Mouse (Mus musculus) liver, embryonic 13.5 days (tissue): ENCODE results near the gene Gabrg3. TPM values are rescaled to one million over a fixed set of nuclear protein-coding genes. Genes with fewer than 3 reads are reported as not detected.

Experiments used
- ATAC-seq: fragments of 200-750 bp; cut with Nextera tagmentation; 2 replicates; pipeline ENCODE4 v1.8.0; 2017; ENCODE audit warnings: low read depth, mild to moderate bottlenecking, moderate number of reproducible peaks, moderate library complexity
- DNase-seq: peaks from one replicate; pipeline ENCODE4 v3.0.0; 2022
- H3K27ac ChIP-seq: fragments of 300-500 bp; sonication (generic); 2 replicates; pipeline ENCODE4 v1.5.1; 2015; ENCODE audit warnings: moderate library complexity, mild to moderate bottlenecking, inconsistent platforms
- H3K27me3 ChIP-seq: fragments of 300-500 bp; sonication (generic); 2 replicates; pipeline ENCODE4 v1.6.1; 2015; ENCODE audit warnings: mild to moderate bottlenecking, inconsistent platforms
- H3K36me3 ChIP-seq: fragments of 300-500 bp; sonication (generic); 2 replicates; pipeline ENCODE4 v1.6.1; 2015; ENCODE audit warnings: mild to moderate bottlenecking, inconsistent platforms
- H3K4me1 ChIP-seq: fragments of 300-500 bp; sonication (generic); replicated peaks from 2 replicates; pipeline ENCODE4 v1.6.1; 2015; ENCODE audit warnings: inconsistent platforms
- H3K4me2 ChIP-seq: fragments of 300-500 bp; sonication (generic); 2 replicates; pipeline ENCODE4 v1.6.1; 2015; ENCODE audit warnings: inconsistent platforms, mild to moderate bottlenecking, moderate library complexity
- H3K4me3 ChIP-seq: fragments of 300-500 bp; sonication (generic); replicated peaks from 2 replicates; pipeline ENCODE4 v1.5.1; 2015; ENCODE audit warnings: mild to moderate bottlenecking, inconsistent platforms
- H3K9ac ChIP-seq: fragments of 300-500 bp; sonication (generic); 2 replicates; pipeline ENCODE4 v1.6.1; 2015; ENCODE audit warnings: mild to moderate bottlenecking, inconsistent platforms
- H3K9me3 ChIP-seq: fragments of 300-500 bp; sonication (generic); replicated peaks from 2 replicates; pipeline ENCODE4 v1.6.1; 2016; ENCODE audit warnings: inconsistent platforms
- WGBS: fragments of 180-500 bp; shearing (Covaris S2); methylation state at CpG from one replicate; pipeline ENCODE4 v1.1.7; 2015; ENCODE audit not compliant: insufficient replicate concordance; 5-methylcytosine and 5-hydroxymethylcytosine counted together
- polyA plus RNA-seq: library from polyadenylated mRNA; unstranded; fragments of >200 nt; fragmentation: Nextera tagmentation; extraction: Ambion mirVana; gene quantifications from 2 replicates; pipeline ENCODE4 v1.2.1, GENCODE M21; 2015

Gabrg3 gene
- polyA plus RNA-seq, 1 experiment from 2014 or later: 0.09 TPM

DNA sequence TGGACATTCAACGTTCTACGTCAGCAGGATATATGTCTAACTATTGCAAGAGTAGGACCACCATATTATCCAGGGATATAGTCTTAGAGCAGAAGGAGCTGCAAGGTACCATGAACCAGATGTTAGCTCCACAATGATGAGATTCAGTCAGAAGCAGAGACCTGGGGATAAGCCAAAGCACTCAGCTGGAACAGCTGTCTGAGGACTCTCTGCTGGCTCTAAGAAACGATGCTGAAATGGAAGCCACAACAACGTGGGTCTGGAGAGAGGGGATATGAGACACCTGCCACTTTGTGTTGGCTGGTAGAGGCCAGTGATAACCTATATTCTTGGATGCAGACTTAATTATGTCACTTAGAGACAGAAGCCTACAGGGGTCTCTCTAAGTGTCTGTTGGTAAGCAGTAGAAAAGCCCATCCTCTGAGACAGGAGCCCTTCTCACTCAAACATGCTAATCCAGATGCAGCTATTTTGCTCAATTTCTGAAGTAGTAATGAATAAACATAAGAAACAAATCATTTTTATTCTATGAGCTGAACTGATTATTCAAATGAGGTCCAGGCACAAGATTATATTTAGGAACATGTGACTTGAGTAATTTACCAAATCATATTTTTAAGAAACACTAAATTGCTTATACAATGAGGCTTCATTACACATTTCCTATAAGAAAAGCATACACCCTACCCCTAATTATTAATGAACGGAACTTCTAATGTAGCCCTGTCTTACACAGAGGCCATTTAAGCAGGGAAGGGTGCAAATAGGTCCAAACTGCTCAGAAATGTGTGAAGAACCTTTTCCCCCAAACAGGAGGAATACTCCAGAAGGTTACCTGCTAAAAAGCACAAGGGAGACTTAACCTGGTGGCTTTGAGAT is 21.6 kb downstream of the Gabrg3 start:
- no peak overlapping the region for H3K4me3 ChIP-seq
- H3K36me3 ChIP-seq: no peaks in the 10 kb centered on the region
- 56% methylated on average over 5 of the region's 5 CpGs for WGBS
- no peaks in the 10 kb centered on the region for H3K4me1 ChIP-seq
- DNase-seq: no peak
- no peak overlapping the region for H3K4me2 ChIP-seq
- no peaks in the 10 kb centered on the region for H3K27me3 ChIP-seq
- no peak for ATAC-seq
- no peaks in the 10 kb centered on the region for H3K9me3 ChIP-seq
- H3K9ac ChIP-seq: no peak overlapping the region
- no peak overlapping the region for H3K27ac ChIP-seq

DNA sequence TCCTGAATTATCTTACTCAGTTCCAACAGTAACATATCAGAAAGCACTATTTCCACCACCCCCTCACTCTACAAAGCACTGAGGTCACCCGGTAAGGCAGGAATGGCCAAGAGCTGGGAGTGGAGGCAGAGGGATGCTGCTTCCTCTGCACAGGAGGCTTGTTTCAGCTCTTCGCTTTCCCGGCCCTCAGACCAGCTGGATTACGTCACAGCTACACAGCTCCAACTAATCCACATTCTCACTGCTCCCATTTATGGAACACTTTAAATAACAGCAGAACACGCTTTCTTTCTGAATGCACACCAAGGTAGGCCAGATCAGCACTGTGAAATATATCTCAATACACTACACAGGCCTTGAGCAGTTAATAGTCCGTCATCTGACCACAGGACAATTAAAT is 23.2 kb downstream of the Gabrg3 start:
- 63% methylated on average over 6 of the region's 6 CpGs for WGBS
- H3K9ac ChIP-seq: no peak overlapping the region
- no peaks in the 10 kb centered on the region for H3K27me3 ChIP-seq
- no peak overlapping the region for H3K27ac ChIP-seq
- ATAC-seq (no peak), DNase-seq (no peak)
- H3K4me2 ChIP-seq: no peak overlapping the region
- H3K4me1 ChIP-seq: no peaks in the 10 kb centered on the region
- no peak overlapping the region for H3K4me3 ChIP-seq
- H3K9me3 ChIP-seq: no peaks in the 10 kb centered on the region
- no peaks in the 10 kb centered on the region for H3K36me3 ChIP-seq

DNA sequence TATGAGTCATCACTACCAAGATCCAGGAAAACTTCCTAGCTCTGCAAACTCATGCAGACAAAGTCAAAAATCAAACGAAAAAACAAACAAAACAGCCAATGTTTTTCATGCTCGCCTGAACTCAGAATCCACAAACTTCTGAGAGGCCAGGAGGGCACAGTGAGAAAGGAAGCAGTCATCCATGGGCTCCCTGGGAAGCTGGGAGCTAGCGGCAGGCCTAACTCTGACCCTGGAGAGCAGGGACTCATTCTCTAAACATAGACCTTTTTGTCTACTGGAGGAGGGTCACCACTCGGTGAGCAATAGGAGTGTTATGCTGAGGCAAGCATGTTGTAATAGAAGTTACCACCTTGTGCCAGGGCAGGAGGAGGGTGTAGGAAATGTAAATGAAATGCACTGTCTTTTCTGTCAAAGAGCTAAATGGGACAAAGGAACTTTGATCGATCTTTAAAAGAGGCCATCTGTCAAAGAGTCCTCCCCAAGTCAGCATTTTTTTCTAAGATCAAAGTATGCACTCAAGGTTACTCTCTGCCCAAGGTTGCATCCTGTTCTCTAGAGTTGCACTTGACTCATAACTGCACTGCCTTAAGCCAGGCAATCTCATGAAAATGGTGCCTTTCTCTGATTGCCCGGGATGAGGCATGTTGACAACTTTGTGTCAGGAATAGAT is 29.0 kb downstream of the Gabrg3 start:
- Histone ChIP-seq H3K36me3 (no peaks in the 10 kb centered on the region), H3K9ac (no peak overlapping the region), H3K4me2 (no peak overlapping the region), H3K27ac (no peak overlapping the region), H3K4me3 (no peak overlapping the region), H3K4me1 (no peaks in the 10 kb centered on the region), H3K9me3 (no peaks in the 10 kb centered on the region), H3K27me3 (no peaks in the 10 kb centered on the region)
- DNase-seq (no peak), ATAC-seq (no peak)
- WGBS: 59% methylated on average over 6 of the region's 6 CpGs

DNA sequence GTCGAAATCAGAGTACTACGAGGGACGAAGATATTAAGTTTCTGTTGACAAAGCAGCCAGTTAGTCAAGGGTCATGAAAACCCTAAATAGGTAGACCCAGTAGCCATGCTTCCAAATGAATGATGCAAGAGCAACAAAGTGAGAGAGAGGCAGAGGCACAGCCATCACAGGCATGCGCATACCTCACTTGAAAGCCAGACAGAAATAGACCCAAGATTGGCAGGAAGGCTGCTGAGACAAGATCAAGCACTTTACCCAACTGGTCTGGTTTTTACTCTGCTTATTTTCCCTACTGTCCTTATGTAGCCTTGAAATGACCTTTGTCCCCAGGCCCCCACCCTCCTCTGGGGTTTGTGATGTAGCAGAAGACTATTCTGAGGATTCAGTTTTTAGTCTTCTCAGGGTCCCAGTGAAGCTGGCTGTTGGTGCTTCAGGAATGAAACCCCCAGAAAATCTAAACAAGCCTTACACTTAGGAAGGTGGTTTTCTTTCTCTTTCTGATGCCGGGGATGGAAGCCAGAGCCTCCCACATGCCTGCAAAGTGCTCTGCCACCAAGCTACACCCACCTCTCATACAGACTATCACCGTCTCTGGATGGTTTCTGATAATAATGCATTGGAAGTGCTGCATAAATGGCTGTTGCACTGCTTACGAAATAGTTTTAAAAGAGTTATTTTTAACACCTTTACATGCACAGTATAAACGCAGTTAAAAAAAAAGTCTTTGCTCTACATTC is 30.3 kb downstream of the Gabrg3 start:
- Histone ChIP-seq H3K4me1 (no peaks in the 10 kb centered on the region), H3K36me3 (no peaks in the 10 kb centered on the region), H3K4me2 (no peak overlapping the region), H3K9me3 (no peaks in the 10 kb centered on the region), H3K9ac (no peak overlapping the region), H3K4me3 (no peak overlapping the region), H3K27me3 (no peaks in the 10 kb centered on the region), H3K27ac (no peak overlapping the region)
- DNase-seq: no peak
- WGBS: 67% methylated on average over 8 of the region's 8 CpGs
- no peak for ATAC-seq

DNA sequence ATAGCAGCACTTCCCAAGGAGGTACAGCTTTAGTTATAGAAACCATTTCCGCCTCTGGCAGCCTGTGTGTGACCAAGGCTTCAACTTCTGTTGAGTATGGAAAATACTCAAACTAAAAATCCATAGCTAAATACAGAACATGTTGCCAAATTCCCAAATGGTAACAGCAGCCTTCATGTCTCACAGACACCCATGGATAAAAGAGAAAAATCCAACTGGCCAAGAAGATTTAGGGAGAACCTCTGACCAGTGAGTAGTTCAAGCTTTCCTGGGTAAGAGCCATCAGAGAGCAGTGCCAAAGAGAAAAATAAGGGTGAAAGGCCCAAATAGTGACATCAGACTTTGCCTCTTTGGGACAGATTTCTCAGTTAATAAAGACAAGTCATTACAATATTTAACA is 38.2 kb downstream of the Gabrg3 start:
- no peak for ATAC-seq
- WGBS: 48% methylated on average over 1 of the region's 1 CpGs
- H3K27ac ChIP-seq: no peak overlapping the region
- no peak overlapping the region for H3K4me2 ChIP-seq
- no peaks in the 10 kb centered on the region for H3K27me3 ChIP-seq
- H3K4me1 ChIP-seq: no peaks in the 10 kb centered on the region
- no peak overlapping the region for H3K4me3 ChIP-seq
- DNase-seq: no peak
- H3K9me3 ChIP-seq: no peaks in the 10 kb centered on the region
- H3K36me3 ChIP-seq: no peaks in the 10 kb centered on the region
- no peak overlapping the region for H3K9ac ChIP-seq

DNA sequence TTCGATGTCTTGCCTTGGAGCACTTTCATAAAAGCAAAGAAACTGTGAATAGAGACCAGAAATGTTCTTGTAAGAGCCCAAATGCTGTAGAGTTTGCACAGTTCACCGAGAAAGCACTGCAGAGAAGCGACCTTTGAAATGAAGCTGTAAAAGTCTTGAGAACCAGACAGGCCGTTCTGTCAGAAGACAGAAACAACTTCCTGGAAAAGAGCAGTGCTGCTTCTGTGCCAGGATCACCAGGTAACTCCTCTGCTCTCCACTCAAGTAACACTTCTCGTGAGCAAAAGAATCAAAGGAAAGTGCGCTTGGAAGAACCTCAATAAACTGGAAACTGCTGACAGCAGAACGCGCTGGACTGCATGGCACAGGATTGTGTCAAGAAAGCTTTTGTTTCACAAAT is 45.1 kb downstream of the Gabrg3 start:
- Histone ChIP-seq H3K36me3 (no peaks in the 10 kb centered on the region), H3K27ac (no peak overlapping the region), H3K9me3 (no peaks in the 10 kb centered on the region), H3K27me3 (no peaks in the 10 kb centered on the region), H3K4me2 (no peak overlapping the region), H3K4me1 (no peaks in the 10 kb centered on the region), H3K9ac (no peak overlapping the region), H3K4me3 (no peak overlapping the region)
- 73% methylated on average over 8 of the region's 8 CpGs for WGBS
- no peak for ATAC-seq
- DNase-seq: no peak

DNA sequence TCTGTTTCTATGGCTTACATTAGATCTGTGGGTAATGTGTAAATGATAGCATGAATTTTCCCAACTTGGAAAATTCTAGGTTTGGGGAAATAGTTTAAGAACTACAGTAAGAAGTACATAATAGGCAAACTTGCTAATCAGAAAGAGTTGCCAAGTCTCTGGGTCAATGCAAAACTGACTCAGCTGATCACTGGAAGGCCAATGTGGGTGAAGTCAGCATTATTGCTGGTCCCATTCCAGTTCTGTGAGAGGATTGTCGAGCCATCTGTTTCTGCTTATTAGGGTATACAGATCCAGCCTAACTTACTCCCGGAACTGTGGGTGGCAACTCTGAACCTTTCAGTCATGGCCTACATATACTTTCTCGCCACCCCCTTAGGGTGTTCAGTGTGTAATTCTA is 55.8 kb downstream of the Gabrg3 start:
- WGBS: 69% methylated on average over 3 of the region's 3 CpGs
- no peak for ATAC-seq

DNA sequence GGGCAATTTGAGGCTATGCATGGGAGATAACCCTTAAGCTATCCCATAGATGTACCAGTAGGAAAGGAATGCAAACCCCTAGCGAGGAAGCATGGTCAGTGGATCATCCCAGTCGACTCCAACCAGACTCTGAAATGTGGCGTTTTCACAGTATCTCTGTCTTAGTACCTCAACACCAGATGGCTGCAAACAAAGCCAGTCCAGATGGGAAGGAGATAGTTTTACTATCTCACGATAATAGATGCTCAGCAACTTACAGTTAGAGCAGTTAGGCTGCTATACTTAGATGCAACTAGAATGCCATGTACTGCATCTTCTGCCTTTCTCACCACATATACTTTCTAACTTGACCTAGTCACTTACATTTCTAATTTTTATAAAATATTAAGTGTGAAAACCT is 56.7 kb downstream of the Gabrg3 start:
- DNase-seq (no peak), ATAC-seq (no peak)
- 49% methylated on average over 4 of the region's 4 CpGs for whole genome bisulfite sequencing
- no peaks in the 10 kb centered on the region for H3K27me3 ChIP-seq
- no peak overlapping the region for H3K4me2 ChIP-seq
- H3K4me3 ChIP-seq: no peak overlapping the region
- no peaks in the 10 kb centered on the region for H3K36me3 ChIP-seq
- no peak overlapping the region for H3K27ac ChIP-seq
- no peaks in the 10 kb centered on the region for H3K4me1 ChIP-seq
- no peaks in the 10 kb centered on the region for H3K9me3 ChIP-seq
- H3K9ac ChIP-seq: no peak overlapping the region

More for the DNA sequence above, 55.8 kb downstream of the Gabrg3 start:
- H3K9me3 ChIP-seq: no peaks in the 10 kb centered on the region
- no peak overlapping the region for H3K9ac ChIP-seq
- H3K4me2 ChIP-seq: no peak overlapping the region
- no peaks in the 10 kb centered on the region for H3K4me1 ChIP-seq
- no peaks in the 10 kb centered on the region for H3K27me3 ChIP-seq
- H3K36me3 ChIP-seq: no peaks in the 10 kb centered on the region
- no peak for DNase-seq
- H3K4me3 ChIP-seq: no peak overlapping the region
- H3K27ac ChIP-seq: no peak overlapping the region

DNA sequence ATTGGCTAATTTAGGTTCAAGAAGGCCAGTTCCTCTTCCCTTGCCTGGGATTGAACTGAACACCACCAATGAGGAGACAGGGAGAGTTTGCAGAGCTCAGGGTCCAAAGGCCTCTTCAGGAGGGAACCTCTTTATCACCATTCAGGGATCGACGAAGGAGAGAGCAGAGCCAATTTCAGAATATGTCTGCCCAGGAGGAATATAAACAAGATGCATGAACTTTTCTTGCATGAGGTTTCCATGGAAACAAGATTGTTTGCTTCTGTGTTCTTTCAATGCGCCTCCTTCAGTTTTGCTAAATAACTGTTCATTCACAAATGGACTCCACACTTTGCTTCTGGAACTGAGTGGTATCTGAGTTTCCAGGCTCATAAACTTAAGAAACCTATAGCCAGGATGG is 62.5 kb downstream of the Gabrg3 start:
- no peaks in the 10 kb centered on the region for H3K36me3 ChIP-seq
- no peak overlapping the region for H3K9ac ChIP-seq
- no peaks in the 10 kb centered on the region for H3K4me1 ChIP-seq
- ATAC-seq (no peak), DNase-seq (no peak)
- H3K4me2 ChIP-seq: no peak overlapping the region
- H3K27ac ChIP-seq: no peak overlapping the region
- WGBS: 61% methylated on average over 3 of the region's 3 CpGs
- no peak overlapping the region for H3K4me3 ChIP-seq
- H3K27me3 ChIP-seq: no peaks in the 10 kb centered on the region
- no peaks in the 10 kb centered on the region for H3K9me3 ChIP-seq

DNA sequence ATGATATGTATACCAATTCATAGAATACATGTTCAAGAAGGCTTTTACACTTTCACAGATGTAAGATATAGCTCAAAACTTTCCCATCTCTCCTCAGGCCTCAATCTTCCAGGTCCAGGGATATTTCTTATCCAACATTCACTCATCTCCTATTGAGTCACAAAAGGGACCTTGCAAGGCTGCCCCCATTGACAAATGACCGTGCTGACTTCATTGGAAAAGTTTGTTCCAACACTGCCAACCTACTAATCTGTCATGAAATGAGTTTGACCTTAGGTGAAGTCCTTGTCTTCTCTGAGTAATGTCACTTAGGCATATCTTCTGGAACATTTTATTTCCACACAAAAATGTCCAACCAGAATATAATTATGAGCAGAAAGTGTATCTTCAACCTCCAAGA is 64.9 kb downstream of the Gabrg3 start:
- H3K9ac ChIP-seq: no peak overlapping the region
- ATAC-seq (no peak), DNase-seq (no peak)
- H3K4me3 ChIP-seq: no peak overlapping the region
- H3K27ac ChIP-seq: no peak overlapping the region
- no peaks in the 10 kb centered on the region for H3K4me1 ChIP-seq
- H3K36me3 ChIP-seq: no peaks in the 10 kb centered on the region
- WGBS: 44% methylated on average over 1 of the region's 1 CpGs
- H3K4me2 ChIP-seq: no peak overlapping the region
- no peaks in the 10 kb centered on the region for H3K9me3 ChIP-seq
- H3K27me3 ChIP-seq: no peaks in the 10 kb centered on the region

DNA sequence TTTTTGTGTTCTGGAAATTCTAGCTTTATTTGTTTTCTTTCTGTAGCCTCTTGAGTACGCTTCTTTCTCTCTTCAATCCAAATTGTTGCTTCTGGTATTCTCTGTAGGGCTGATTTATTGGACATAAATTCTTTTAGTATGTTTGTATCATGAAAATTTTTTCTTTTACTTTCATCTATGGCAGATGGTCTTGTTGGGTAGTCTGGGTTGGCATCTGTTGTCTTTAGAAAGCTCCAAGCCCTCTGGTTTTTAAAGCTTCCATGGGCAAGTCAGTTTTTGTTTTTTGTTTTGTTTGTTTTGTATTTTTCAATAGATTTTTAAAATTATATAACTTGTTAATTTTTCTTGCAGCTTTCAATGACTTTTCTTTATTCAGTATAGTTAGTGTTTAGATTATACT is 72.0 kb downstream of the Gabrg3 start:
- no peak for DNase-seq
- 32% methylated on average over 1 of the region's 1 CpGs for WGBS

More for the DNA sequence above, 72.0 kb downstream of the Gabrg3 start:
- Histone ChIP-seq H3K4me3 (no peak overlapping the region), H3K9ac (no peak overlapping the region), H3K36me3 (no peaks in the 10 kb centered on the region), H3K4me2 (no peak overlapping the region), H3K9me3 (no peaks in the 10 kb centered on the region), H3K27ac (no peak overlapping the region), H3K4me1 (no peaks in the 10 kb centered on the region), H3K27me3 (no peaks in the 10 kb centered on the region)
- no peak for ATAC-seq
